Mouse (Mus musculus) gastrocnemius, postnatal 4 days (tissue): ENCODE measurements around the gene Ugt1a2. TPM values are rescaled to one million over a fixed set of nuclear protein-coding genes. Genes with fewer than 3 reads are reported as not detected.
"Not testable (repeated sequence)": the region's sequence is repeated elsewhere in the genome, so short reads cannot be mapped to it uniquely, and the experiment has no call there.

Experiments
- DNase-seq, 2 experiments: peaks; one replicate each; pipeline ENCODE4 v3.0.0; 2021 to 2022; ENCODE audit warnings: low spot score in 2 of 2, mixed read lengths in 2 of 2
- total RNA-seq, 2 experiments: library from RNA; stranded (reverse); gene quantifications; 2 replicates each; pipeline ENCODE4 v1.2.3; 2021

Gene Ugt1a2
- total RNA-seq, 2 experiments from 2014 or later, result not detected

- peak in 1 of 2 experiments; percentile 15 for DNase-seq
These were observed 16.7 kb downstream of the Ugt1a2 start for GRCm38 (mm10) chr1:88217144-88217543.

GRCm38 (mm10) chr1:88217576-88217975, 17.2 kb downstream of the Ugt1a2 start:
- DNase-seq, result peak in 1 of 2 experiments; percentile 13

GRCm38 (mm10) chr1:88218051-88218450, 17.6 kb downstream of the Ugt1a2 start:
- peak; percentile 28 to 43 for DNase-seq

- DNase-seq, result no peak
These were observed 18.2 kb downstream of the Ugt1a2 start for GRCm38 (mm10) chr1:88218591-88218990.

- peak in 1 of 2 experiments; percentile 22 for DNase-seq
These were observed 18.7 kb downstream of the Ugt1a2 start for GRCm38 (mm10) chr1:88219054-88219453.

GRCm38 (mm10) chr1:88220336-88220735, 19.9 kb downstream of the Ugt1a2 start:
- peak in 1 of 2 experiments; percentile 21 for DNase-seq

GRCm38 (mm10) chr1:88222216-88222615, 21.8 kb downstream of the Ugt1a2 start:
- DNase-seq, result peak in 1 of 2 experiments; percentile 0

- DNase-seq, result peak; percentile 15 to 21
These were observed 22.7 kb downstream of the Ugt1a2 start for GRCm38 (mm10) chr1:88223011-88223515.

- peak; percentile 27 to 33 for DNase-seq
These were observed 23.2 kb downstream of the Ugt1a2 start for GRCm38 (mm10) chr1:88223591-88223990.

GRCm38 (mm10) chr1:88224029-88224776, 23.8 kb downstream of the Ugt1a2 start:
- peak in 1 of 2 experiments; percentile 21 for DNase-seq

GRCm38 (mm10) chr1:88225301-88225700, 24.9 kb downstream of the Ugt1a2 start:
- DNase-seq, result not testable (repeated sequence)

- peak in 1 of 2 experiments; percentile 16 for DNase-seq
These were observed 25.3 kb downstream of the Ugt1a2 start for GRCm38 (mm10) chr1:88225741-88226140.

GRCm38 (mm10) chr1:88226670-88227379, 26.4 kb downstream of the Ugt1a2 start, which contains the start of gene Mroh2a:
Gene Mroh2a, plus strand, starts transcription at chr1:88226986.
- DNase-seq, result peak in 1 of 2 experiments; percentile 22

GRCm38 (mm10) chr1:88227482-88227881, 27.1 kb downstream of the Ugt1a2 start:
- DNase-seq, result peak in 1 of 2 experiments; percentile 18

GRCm38 (mm10) chr1:88228121-88228520, 27.7 kb downstream of the Ugt1a2 start:
- peak; percentile 30 to 31 for DNase-seq

- no peak for DNase-seq
These were observed 29.2 kb downstream of the Ugt1a2 start for GRCm38 (mm10) chr1:88229566-88229965.

- no peak for DNase-seq
These were observed 29.6 kb downstream of the Ugt1a2 start for GRCm38 (mm10) chr1:88229986-88230385.

- DNase-seq, result no peak
These were observed 30.0 kb downstream of the Ugt1a2 start for GRCm38 (mm10) chr1:88230421-88230820.

GRCm38 (mm10) chr1:88230981-88231802, 30.8 kb downstream of the Ugt1a2 start:
- DNase-seq, result no peak

GRCm38 (mm10) chr1:88231803-88232499, 31.6 kb downstream of the Ugt1a2 start:
- DNase-seq, result no peak
